Mouse (Mus musculus) neural tube, embryonic 10.5 days (tissue): Measurements from ENCODE around the gene Gpr162.
"Not testable (repeated sequence)": the region's sequence is repeated elsewhere in the genome, so short reads cannot be mapped to it uniquely, and the experiment has no call there.

ENCODE experiments used
- DNase-seq: peaks from one replicate; pipeline ENCODE4 v3.0.0-alpha.2; 2017; ENCODE audit warnings: low spot score; ENCODE audit errors: extremely low spot score

Gpr162 gene

GRCm38 (mm10) chr6:124813496-124813895 is 50.3 kb downstream of the Gpr162 start:
- DNase-seq = peak; percentile 73

- no peak for DNase-seq
These were observed 50.9 kb downstream of the Gpr162 start for GRCm38 (mm10) chr6:124812848-124813247.

GRCm38 (mm10) chr6:124811701-124812560 is 51.9 kb downstream of the Gpr162 start:
- no peak for DNase-seq

GRCm38 (mm10) chr6:124811403-124811665 is 52.4 kb downstream of the Gpr162 start:
- DNase-seq = no peak

GRCm38 (mm10) chr6:124810566-124811402 is 53.0 kb downstream of the Gpr162 start:
- not testable (repeated sequence) for DNase-seq

GRCm38 (mm10) chr6:124809775-124810538 is 53.8 kb downstream of the Gpr162 start:
- DNase-seq = no peak

- peak; percentile 85 for DNase-seq
These were observed 54.6 kb downstream of the Gpr162 start for GRCm38 (mm10) chr6:124809052-124809774.
